Mouse (Mus musculus) liver, adult 2 months (tissue): ENCODE measurements around the gene Adap1. TPM values are rescaled to one million over a fixed set of nuclear protein-coding genes. Genes with fewer than 3 reads are reported as not detected.
A peak's percentile ranks its signal among the peaks of the same experiment; 100 is the strongest.

Experiments
- DNase-seq: peaks from one replicate; pipeline ENCODE4 v3.0.0-alpha.2; 2011; ENCODE audit warnings: low read depth, low spot score; ENCODE audit errors: extremely low read depth
- H3K27ac ChIP-seq: fragments of 200-500 bp; replicated peaks from 2 replicates; pipeline ENCODE4 v1.5.1; 2012; ENCODE audit warnings: low read depth, mild to moderate bottlenecking, control low read depth, inconsistent platforms, low read length; ENCODE audit not compliant: insufficient read depth
- H3K27me3 ChIP-seq: fragments of 200-500 bp; 2 replicates; pipeline ENCODE4 v1.6.1; 2012; ENCODE audit warnings: mild to moderate bottlenecking, moderate library complexity, low read length, inconsistent platforms; ENCODE audit not compliant: control insufficient read depth, insufficient read depth
- H3K36me3 ChIP-seq: fragments of 200-500 bp; 2 replicates; pipeline ENCODE4 v1.6.1; 2012; ENCODE audit warnings: low read length, inconsistent platforms; ENCODE audit not compliant: control insufficient read depth, insufficient read depth
- H3K4me1 ChIP-seq: fragments of 200-500 bp; 2 replicates; pipeline ENCODE4 v1.6.1; 2011; ENCODE audit warnings: low read length; ENCODE audit not compliant: control insufficient read depth, insufficient read depth
- H3K4me3 ChIP-seq: fragments of 200-500 bp; 2 replicates; pipeline ENCODE4 v1.5.1; 2011; ENCODE audit warnings: low read depth, mild to moderate bottlenecking, control low read depth, low read length, moderate library complexity; ENCODE audit not compliant: insufficient read depth
- H3K79me2 ChIP-seq: fragments of 200-500 bp; 2 replicates; pipeline ENCODE4 v1.6.1; 2012; ENCODE audit warnings: inconsistent platforms, mild to moderate bottlenecking, low read length, moderate library complexity; ENCODE audit not compliant: control insufficient read depth, insufficient read depth
- H3K9ac ChIP-seq: fragments of 200-500 bp; 2 replicates; pipeline ENCODE4 v1.6.1; 2012; ENCODE audit warnings: low read depth, mild to moderate bottlenecking, control low read depth, inconsistent platforms, low read length
- CTCF ChIP-seq: fragments of 200-500 bp; IDR thresholded peaks from 2 replicates; pipeline ENCODE4 v1.5.1; 2011; ENCODE audit warnings: low read depth, low read length, control low read depth
- POLR2A ChIP-seq: fragments of 200-500 bp; IDR thresholded peaks from 2 replicates; pipeline ENCODE4 v1.6.1; 2011; ENCODE audit warnings: low read length, control low read depth; ENCODE audit not compliant: insufficient read depth; ENCODE audit errors: extremely low read depth
- WGBS: fragments of 180-500 bp; shearing (Covaris S2); methylation state at CpG from one replicate; pipeline ENCODE4 v1.1.7; 2018; 5-methylcytosine and 5-hydroxymethylcytosine counted together
- polyA plus RNA-seq: library from polyadenylated mRNA; depleted of rRNA; stranded (reverse); fragments of >200 nt; gene quantifications from 2 replicates; pipeline ENCODE4 v1.2.3, GENCODE M21; 2012
- total RNA-seq: library from RNA; depleted of rRNA; stranded (reverse); fragments of >200 nt; gene quantifications from 2 replicates; pipeline ENCODE4 v1.2.3, GENCODE M21; 2014

The Adap1 gene
- total and polyA plus RNA-seq, 2 experiments: 1.3 to 1.5 TPM

DNA sequence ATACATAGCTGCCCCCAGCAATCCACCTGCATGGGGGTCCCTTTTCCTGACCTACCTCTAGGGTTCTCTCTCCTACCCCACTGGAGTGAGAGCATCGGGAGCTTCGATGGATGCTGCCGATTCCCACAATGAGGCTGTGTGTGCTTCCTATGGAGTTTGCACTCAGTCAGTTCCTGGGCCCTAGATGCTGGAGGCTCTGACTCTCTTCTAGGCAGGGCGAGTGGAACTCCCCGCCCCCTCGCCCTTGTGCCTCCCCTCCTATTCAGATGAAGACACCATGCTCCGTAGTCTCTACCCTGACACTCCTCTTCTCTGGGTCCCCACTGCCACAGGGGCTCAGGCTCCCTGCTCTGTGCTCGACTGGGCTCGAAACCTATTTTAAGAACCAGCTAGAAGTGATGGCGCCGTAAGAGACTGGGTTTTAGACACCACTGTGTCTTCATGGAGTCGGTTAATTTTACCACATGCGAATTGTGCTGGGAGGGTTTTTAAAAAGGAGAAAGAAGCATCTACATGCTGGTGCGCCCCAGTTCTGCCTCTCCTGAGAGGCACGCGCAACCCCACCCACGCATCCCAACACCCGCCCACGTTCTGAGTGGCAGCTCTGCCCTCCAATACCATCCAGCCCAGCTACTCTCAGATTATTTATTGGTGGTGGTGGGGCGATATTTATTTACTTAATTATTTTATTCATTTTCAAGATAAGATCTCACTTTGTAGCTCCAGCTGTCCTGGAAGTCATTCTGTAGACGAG lies 7.5 kb downstream of the Adap1 start:
- no peak for TF ChIP-seq POLR2A
- TF ChIP-seq CTCF: no peak
- H3K4me1 ChIP-seq: peaks cover 5% of the 10 kb centered on the region
- WGBS: 77% methylated on average over 21 of the region's 21 CpGs
- no peak overlapping the region for H3K4me3 ChIP-seq
- H3K79me2 ChIP-seq: no peaks in the 10 kb centered on the region
- no peak overlapping the region for H3K9ac ChIP-seq
- H3K36me3 ChIP-seq: no peaks in the 10 kb centered on the region
- no peak for DNase-seq
- H3K27me3 ChIP-seq: no peaks in the 10 kb centered on the region
- H3K27ac ChIP-seq: no peak overlapping the region

- DNase-seq: peak; percentile 84
- Histone ChIP-seq H3K27me3 (no peaks in the 10 kb centered on the region), H3K9ac (no peak overlapping the region), H3K79me2 (no peaks in the 10 kb centered on the region), H3K36me3 (no peaks in the 10 kb centered on the region), H3K4me3 (no peak overlapping the region), H3K4me1 (peaks cover 5% of the 10 kb centered on the region), H3K27ac (no peak overlapping the region)
- WGBS: 29% methylated on average over 6 of the region's 6 CpGs
- TF ChIP-seq CTCF (no peak), POLR2A (no peak)
Measured at GRCm38 (mm10) chr5:139316982-139317675, 8.3 kb downstream of the Adap1 start.

GRCm38 (mm10) chr5:139314941-139315642 lies 10.3 kb downstream of the Adap1 start:
- Histone ChIP-seq H3K4me1 (peaks cover 5% of the 10 kb centered on the region), H3K27ac (no peak overlapping the region), H3K36me3 (no peaks in the 10 kb centered on the region), H3K9ac (no peak overlapping the region), H3K27me3 (no peaks in the 10 kb centered on the region), H3K79me2 (no peaks in the 10 kb centered on the region), H3K4me3 (no peak overlapping the region)
- TF ChIP-seq POLR2A (no peak), CTCF (no peak)
- WGBS: 73% methylated on average over 12 of the region's 12 CpGs
- DNase-seq: no peak

DNA sequence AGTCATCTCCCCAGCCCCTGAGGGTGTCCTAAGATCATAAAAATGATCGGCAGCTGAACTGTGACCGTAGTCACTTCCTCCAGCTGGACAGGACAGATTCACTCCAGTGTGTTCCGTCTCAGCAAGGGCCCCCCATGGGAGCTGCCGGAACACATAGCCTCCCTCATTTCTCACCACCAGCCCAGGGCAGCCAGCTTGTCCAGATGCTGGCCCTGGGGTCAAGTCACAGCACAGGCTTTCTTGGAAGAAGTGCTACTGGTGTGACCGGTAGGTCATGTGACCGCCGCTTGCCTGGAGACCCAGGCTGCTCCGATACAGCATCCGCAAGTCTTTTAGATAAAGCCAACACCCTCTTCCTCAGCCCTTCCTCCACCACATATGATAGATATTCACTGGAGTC lies 11.9 kb downstream of the Adap1 start:
- H3K4me3 ChIP-seq: no peak overlapping the region
- H3K27ac ChIP-seq: no peak overlapping the region
- H3K79me2 ChIP-seq: no peaks in the 10 kb centered on the region
- H3K27me3 ChIP-seq: no peaks in the 10 kb centered on the region
- no peak overlapping the region for H3K9ac ChIP-seq
- peaks cover 5% of the 10 kb centered on the region for H3K4me1 ChIP-seq
- WGBS: 78% methylated on average over 9 of the region's 9 CpGs
- H3K36me3 ChIP-seq: no peaks in the 10 kb centered on the region
- no peak for TF ChIP-seq POLR2A
- TF ChIP-seq CTCF: no peak
- DNase-seq: no peak

GRCm38 (mm10) chr5:139311822-139312221 lies 13.6 kb downstream of the Adap1 start:
- DNase-seq: no peak
- Histone ChIP-seq H3K79me2 (no peaks in the 10 kb centered on the region), H3K4me1 (no peaks in the 10 kb centered on the region), H3K9ac (no peak overlapping the region), H3K36me3 (no peaks in the 10 kb centered on the region), H3K27ac (no peak overlapping the region), H3K27me3 (no peaks in the 10 kb centered on the region), H3K4me3 (no peak overlapping the region)
- WGBS: 92% methylated on average over 9 of the region's 9 CpGs
- TF ChIP-seq POLR2A (no peak), CTCF (no peak)
